Mouse (Mus musculus): Measurements from ENCODE around the gene Cx3cr1.

The Cx3cr1 gene

GRCm38 (mm10) chr9:119975286-119975685 is 94.4 kb downstream of the Cx3cr1 start:
- DNase-seq (ENCODE audit: low spot score in 2 of 2): no peak

- no peak for DNase-seq (ENCODE audit: low spot score in 2 of 2)
Measured at GRCm38 (mm10) chr9:119974609-119975008, 95.1 kb downstream of the Cx3cr1 start.

- DNase-seq (ENCODE audit: low spot score in 2 of 2): no peak
Measured at GRCm38 (mm10) chr9:119973869-119974520, 95.7 kb downstream of the Cx3cr1 start.

GRCm38 (mm10) chr9:119973281-119973680 is 96.4 kb downstream of the Cx3cr1 start:
- no peak for DNase-seq (ENCODE audit: low spot score in 2 of 2)

GRCm38 (mm10) chr9:119972582-119972981 is 97.1 kb downstream of the Cx3cr1 start:
- no peak for DNase-seq (ENCODE audit: low spot score in 2 of 2)

GRCm38 (mm10) chr9:119972166-119972565 is 97.5 kb downstream of the Cx3cr1 start:
- no peak for DNase-seq (ENCODE audit: low spot score in 2 of 2)

- DNase-seq (ENCODE audit: low spot score in 2 of 2): peak in 1 of 2 experiments; percentile 60
Measured at GRCm38 (mm10) chr9:119970763-119971656, 98.7 kb downstream of the Cx3cr1 start.

GRCm38 (mm10) chr9:119970221-119970620 is 99.5 kb downstream of the Cx3cr1 start:
- DNase-seq (ENCODE audit: low spot score in 2 of 2): peak in 1 of 2 experiments; percentile 37

GRCm38 (mm10) chr9:119969811-119970210 is 99.9 kb downstream of the Cx3cr1 start:
- DNase-seq (ENCODE audit: low spot score in 2 of 2): no peak

- DNase-seq (ENCODE audit: low spot score in 2 of 2): no peak
Measured at GRCm38 (mm10) chr9:119966221-119966910, 103.3 kb downstream of the Cx3cr1 start.

GRCm38 (mm10) chr9:119965186-119965585 is 104.5 kb downstream of the Cx3cr1 start:
- no peak for DNase-seq (ENCODE audit: low spot score in 2 of 2)

GRCm38 (mm10) chr9:119964206-119964605 is 105.5 kb downstream of the Cx3cr1 start:
- no peak for DNase-seq (ENCODE audit: low spot score in 2 of 2)

GRCm38 (mm10) chr9:119962987-119963667 is 106.6 kb downstream of the Cx3cr1 start:
- no peak for DNase-seq (ENCODE audit: low spot score in 2 of 2)

GRCm38 (mm10) chr9:119962216-119962615 is 107.5 kb downstream of the Cx3cr1 start:
- DNase-seq (ENCODE audit: low spot score in 2 of 2): no peak

GRCm38 (mm10) chr9:119958835-119959234 is 110.8 kb downstream of the Cx3cr1 start:
- no peak for DNase-seq (ENCODE audit: low spot score in 2 of 2)

- DNase-seq (ENCODE audit: low spot score in 2 of 2): no peak
Measured at GRCm38 (mm10) chr9:119951388-119951787, 118.3 kb downstream of the Cx3cr1 start.

GRCm38 (mm10) chr9:119950434-119950833 is 119.2 kb downstream of the Cx3cr1 start:
- no peak for DNase-seq (ENCODE audit: low spot score in 2 of 2)

- DNase-seq (ENCODE audit: low spot score in 2 of 2): no peak
Measured at GRCm38 (mm10) chr9:119948804-119949203, 120.9 kb downstream of the Cx3cr1 start.

GRCm38 (mm10) chr9:119945173-119945900 is 124.3 kb downstream of the Cx3cr1 start:
- no peak for DNase-seq (ENCODE audit: low spot score in 2 of 2)

- no peak for DNase-seq (ENCODE audit: low spot score in 2 of 2)
Measured at GRCm38 (mm10) chr9:119943326-119943725, 126.4 kb downstream of the Cx3cr1 start.

- DNase-seq (ENCODE audit: low spot score in 2 of 2): peak in 1 of 2 experiments; percentile 3
Measured at GRCm38 (mm10) chr9:119941861-119942260, 127.8 kb downstream of the Cx3cr1 start.
